Mouse (Mus musculus): ENCODE data around the gene Zfp105.
A peak's percentile ranks its signal among the peaks of the same experiment; 100 is the strongest.

Gene Zfp105

DNA sequence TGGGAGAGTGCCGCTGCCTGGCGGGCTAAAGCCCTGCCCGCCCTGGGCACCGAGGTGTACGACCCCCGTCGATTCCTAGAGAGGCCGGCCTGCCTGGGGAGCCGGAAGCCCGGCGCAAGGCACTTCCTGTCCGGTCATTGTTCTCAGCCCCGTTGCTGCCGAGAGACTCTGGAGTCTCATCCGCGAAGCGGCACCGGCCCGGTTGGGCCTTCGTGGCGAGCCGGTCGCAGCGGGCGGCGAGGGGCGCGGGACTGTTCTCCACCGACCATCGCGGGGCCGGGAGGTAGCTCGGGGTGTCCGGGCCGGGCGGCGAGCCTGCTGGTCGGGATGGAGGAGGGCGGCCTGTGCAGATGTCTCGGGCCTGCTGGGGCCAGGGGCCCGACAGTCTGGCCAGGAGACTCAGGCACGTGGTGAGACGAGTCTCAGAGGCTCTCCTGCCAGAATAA is at the start of gene Zfp105:
Gene Zfp105, plus strand, starts transcription at position 137 of the 446 bp plus-strand sequence.
- DNase-seq (ENCODE audit: low read depth, low spot score) = peak; percentile 85

DNA sequence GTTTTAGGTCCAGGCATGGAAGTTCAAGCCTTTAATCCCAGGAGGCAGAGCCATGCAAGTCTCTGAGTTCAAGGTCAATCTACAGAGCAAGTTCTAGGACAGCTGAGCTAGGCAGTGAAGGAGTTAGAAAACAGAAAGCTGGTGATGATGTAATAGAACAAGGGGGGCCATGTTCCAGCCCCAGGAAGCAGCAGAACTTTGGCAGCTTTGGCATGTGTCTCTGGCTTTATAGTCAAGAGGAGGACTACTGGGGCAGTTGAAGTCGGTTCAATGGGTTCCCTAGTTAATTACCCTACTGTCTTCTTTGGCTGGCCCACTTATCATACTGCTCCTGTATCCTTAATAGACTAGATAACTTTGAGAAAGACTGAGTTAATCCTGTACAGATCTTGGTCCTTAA is 48.2 kb upstream of the Zfp105 start:
- no peak for DNase-seq (ENCODE audit: low read depth, low spot score)

DNA sequence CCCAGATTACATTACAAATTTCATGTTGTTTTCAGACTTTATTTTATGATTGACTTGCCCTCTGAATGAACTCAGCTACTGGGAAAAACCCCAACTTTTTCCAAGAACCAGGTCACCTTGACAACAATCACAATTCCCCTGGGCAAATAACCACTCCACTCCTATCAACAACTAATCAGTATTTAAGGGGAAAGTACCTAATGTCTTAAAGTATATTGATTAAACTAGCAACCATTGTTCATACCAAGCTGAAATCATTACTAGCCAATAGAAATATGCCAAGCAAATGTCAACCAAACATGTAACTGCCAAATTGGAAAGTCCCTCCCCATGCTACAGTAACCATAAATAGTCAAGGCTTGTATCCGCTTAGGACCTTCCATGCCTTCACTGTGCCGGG is 47.7 kb upstream of the Zfp105 start:
- no peak for DNase-seq (ENCODE audit: low read depth, low spot score)

DNA sequence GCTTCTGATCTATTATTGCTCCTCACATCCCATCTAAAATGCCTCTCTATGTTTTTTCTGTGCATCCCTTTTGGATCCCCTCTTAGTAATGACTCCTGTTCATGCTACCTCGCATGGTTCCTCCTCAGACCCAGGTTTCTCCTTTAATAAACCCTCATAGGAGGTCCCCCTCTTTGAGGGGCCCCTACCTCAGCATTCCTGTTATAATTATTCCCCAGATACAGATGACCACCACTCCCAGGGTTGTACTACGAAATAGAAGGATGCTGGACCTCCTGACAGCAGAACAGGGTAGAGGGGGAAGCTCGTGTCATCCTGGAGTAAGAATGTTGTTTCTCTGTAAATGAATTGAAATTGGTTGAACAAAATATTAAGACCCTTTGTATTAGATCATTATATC is 37.5 kb upstream of the Zfp105 start, which contains the start of gene Zkscan7:
Gene Zkscan7, plus strand, starts transcription at position 301 of the 400 bp plus-strand sequence.
- no peak for DNase-seq (ENCODE audit: low read depth, low spot score)

DNA sequence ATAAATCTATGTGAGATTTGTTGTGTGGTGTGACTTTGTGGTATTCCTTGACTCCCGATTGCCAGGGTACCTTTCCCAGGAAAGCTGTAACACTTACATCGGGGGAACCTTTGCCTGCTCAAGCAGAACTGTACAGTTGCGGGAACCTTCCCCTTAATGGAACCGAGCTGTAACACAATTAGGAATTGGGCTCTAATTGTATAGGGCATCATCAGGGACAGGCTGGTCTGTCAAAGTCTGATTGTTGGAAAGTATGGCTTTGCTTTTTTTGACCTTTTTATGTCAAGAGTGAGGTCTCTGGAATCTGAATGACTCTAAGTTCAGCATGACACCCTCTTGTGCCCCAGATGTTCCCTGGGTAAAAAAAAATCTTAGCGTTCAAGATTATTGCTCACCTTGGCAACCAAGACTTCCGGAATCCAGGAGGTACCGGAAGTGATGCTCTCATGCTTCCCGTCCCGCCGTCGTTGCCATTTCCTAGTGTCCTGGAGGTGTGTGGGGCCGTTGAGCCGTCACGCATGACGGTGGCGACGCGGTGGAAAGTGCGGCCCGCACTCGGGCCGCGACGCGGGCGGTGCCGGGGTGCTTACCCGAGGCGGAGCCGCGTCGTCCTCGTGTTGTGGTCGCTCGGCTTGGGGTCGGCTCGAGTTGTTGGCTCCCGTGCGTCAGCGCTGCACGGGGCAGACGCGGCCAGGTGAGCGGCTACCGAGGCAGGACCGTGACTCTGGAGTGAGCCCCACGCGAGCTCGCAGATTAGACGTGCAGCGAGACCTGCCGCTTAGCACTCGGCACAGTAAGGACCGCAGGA is 36.3 kb upstream of the Zfp105 start:
- DNase-seq (ENCODE audit: low read depth, low spot score) = peak; percentile 83

DNA sequence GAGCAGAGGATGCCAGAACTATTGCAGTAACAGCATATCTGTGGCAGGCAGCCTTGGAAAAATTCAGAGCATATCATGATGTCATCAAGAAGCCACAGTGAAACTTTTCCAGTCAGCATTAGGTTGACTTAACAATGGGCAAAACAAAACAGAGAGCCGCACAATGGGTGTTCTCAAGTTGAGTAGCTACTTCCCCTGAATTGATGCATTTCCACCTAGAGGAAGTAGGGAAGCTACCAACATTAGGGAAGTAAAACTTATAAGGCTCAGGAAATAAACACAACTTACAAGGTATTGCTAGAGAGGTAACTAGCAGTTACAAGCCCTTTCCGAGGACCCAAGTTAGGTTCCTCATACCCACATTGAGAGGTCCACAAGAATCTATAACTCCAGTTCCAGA is 21.8 kb upstream of the Zfp105 start:
- DNase-seq (ENCODE audit: low read depth, low spot score) = no peak

DNA sequence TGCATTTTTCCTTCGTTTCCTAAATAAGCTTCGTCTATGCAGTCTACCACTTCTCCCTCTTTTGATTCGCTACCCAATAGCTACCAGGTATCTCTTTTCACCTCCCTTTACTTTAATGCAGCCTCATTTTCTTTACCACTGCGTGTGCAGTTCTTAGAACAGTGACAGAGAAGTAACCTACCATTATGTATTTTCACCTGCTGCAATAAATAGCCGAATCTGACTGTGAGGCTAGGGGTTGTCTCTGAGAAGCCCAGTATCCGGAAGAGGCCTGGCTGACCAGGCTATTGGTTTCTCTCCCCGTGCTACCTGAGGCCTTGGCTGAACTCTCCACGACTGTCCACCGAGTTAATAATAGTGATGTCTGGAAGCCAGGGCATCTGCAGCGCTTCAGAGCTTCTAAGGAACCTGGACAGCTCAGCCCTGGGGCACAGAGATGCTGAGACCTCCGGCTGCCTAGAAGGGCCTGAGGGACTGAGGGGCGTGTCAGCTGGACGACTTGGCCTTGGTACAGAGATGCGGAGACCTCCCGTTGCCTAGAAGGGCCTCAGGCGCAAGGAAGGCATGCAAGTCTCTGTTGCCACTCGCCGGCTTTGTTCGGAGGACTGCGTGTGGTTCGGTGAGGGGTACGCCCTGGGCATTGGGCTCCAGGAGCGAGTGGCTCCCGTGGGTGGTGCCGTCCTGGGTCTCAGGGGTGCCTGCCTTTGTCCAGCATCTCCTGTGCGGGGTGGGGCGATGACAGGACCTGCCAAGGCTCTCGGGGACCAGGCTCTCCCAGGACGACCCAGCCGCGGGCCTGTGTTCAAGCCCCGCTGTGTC is 19.9 kb upstream of the Zfp105 start:
- DNase-seq (ENCODE audit: low read depth, low spot score) = peak; percentile 82

DNA sequence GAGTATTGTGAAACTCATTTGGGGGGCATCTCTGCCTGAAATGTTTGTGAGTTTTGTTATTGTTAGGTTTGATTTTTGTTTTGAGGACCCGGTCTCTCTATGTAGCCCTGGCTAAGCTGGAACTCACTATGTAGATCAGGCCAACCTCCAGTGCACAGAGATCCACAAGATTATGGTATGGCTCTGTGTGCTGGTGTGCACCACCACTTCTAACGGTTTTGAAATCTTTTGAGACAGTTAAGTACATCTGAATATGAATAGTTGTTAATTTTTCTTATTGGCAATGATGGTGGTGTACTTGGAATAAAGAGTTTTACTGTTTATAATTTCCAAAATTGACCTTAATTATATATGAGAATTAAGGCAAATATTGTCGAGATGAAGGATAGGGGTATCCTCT is 436 bp upstream of the Zfp105 start:
- DNase-seq (ENCODE audit: low read depth, low spot score) = peak; percentile 7

DNA sequence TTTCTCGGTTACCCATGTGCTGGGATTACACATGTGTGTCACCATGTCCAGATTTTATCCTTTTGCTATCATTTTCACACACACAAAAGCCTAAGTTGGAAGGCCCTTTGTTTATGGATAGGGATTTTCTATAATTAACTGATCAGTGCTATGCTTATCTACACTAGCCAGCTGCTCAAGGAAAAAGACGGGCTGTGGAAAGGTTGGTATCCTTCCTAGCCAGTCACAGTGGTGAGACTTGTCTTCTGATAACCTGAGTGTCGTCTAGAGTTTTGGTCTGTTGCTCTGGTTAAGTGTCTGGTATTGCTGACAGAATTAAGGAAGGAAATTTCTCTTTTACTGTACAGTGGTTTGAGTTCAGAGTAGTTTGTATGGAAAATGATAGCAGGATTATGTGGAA is 6.0 kb downstream of the Zfp105 start:
- DNase-seq (ENCODE audit: low read depth, low spot score) = no peak

DNA sequence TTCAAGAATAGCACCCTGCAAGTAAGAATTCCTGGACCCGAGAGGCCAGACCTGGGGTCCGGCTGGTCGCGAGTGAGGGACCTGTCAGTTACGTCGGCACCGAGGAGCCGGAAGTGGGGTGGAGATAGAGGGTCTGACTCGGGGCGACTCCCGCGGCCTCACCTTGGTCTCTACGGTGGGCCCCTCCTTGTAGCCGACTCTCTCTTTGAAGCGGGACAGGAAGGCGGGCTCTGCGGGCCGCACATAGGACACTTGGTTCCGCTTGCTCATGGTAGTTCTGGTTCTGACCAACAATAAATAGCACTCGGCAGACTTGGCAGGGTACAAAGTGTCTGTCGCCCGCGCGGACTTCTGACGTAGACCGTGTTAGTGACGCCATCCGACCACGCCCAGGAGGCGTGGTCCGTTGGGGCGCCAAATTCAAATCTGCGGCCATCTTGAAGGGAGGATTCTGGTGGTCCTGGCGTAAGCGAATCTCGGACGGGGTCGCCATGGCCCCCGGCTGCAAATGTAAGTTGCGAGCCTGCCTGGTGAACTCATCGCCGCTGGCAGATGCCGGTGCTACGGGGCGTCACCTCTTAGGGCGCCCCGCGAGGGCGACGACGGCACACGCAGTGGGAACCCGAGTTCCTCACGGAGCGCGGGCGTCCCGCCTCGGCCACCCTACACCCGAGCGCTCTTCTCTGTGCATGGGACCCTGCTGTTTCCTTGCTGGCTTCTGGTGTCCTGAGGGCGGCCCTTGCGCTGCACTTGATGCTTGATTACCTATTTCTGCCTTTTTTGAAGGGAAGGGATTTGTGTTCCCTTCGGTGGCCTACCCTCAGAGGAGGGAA is 28.0 kb downstream of the Zfp105 start, which contains the start of the genes 1110059G10Rik and Kif15:
Gene 1110059G10Rik, minus strand, starts transcription at position 358 of the 833 bp plus-strand sequence.
Gene Kif15, plus strand, starts transcription at position 404 of the 833 bp plus-strand sequence.
- DNase-seq (ENCODE audit: low read depth, low spot score) = peak; percentile 95
